In genomic region chr3:156870922-156871257, GRCm38 (mm10) we compare ENCODE assay signal across 20 mouse cellular contexts.
DNase-seq lines count a peak whose midpoint lies in the region; ATAC-seq and TF ChIP-seq lines count a peak whose summit lies in the region.
"Had no signal": no experiment of that assay in that cellular context is flagged by ENCODE, and none has a peak within 500 bp of the region (broad histone marks: within the 10 kb centered on the region; RNA-seq: fewer than 3 reads in every experiment).

No protein-coding gene starts in this region.

- no peak overlapping the region for H3K27ac ChIP-seq in forebrain, embryonic 11.5 days (ENCODE audit: low read depth, low read length)
- H3K27ac ChIP-seq in forebrain, embryonic 10.5 days: no peak overlapping the region
- no peak overlapping the region for H3K27ac ChIP-seq in forebrain, embryonic 16.5 days (ENCODE audit: low read length)
- no peak overlapping the region for H3K27ac ChIP-seq in hindbrain, postnatal 0 days

- H3K4me3 ChIP-seq in forebrain, embryonic 11.5 days (ENCODE audit: low read depth, low read length): no peak overlapping the region
- no peak overlapping the region for H3K4me3 ChIP-seq in forebrain, embryonic 10.5 days
- no peak overlapping the region for H3K4me3 ChIP-seq in forebrain, embryonic 16.5 days (replicated peaks; ENCODE audit: low read length)
- H3K4me3 ChIP-seq in hindbrain, postnatal 0 days (ENCODE audit: low read length): no peak overlapping the region
- H3K4me3 ChIP-seq: heart, embryonic 12.5 days had no signal

- H3K4me1 ChIP-seq in forebrain, embryonic 11.5 days (replicated peaks; ENCODE audit: control insufficient read depth, insufficient read depth, low read length): no peaks in the 10 kb centered on the region; the same call in 1 of the 2 replicates
- peaks cover 19% of the 10 kb centered on the region for H3K4me1 ChIP-seq in forebrain, embryonic 10.5 days
- H3K4me1 ChIP-seq in forebrain, embryonic 16.5 days (replicated peaks; ENCODE audit: control insufficient read depth, insufficient read depth, low read length): peaks cover 11% of the 10 kb centered on the region
- no peaks in the 10 kb centered on the region for H3K4me1 ChIP-seq in hindbrain, postnatal 0 days (ENCODE audit: insufficient read depth, low read length)

- no peaks in the 10 kb centered on the region for H3K27me3 ChIP-seq in forebrain, embryonic 11.5 days (ENCODE audit: control insufficient read depth, insufficient read depth, low read length)
- H3K27me3 ChIP-seq in forebrain, embryonic 10.5 days (ENCODE audit: poor library complexity, severe bottlenecking): no peaks in the 10 kb centered on the region
- H3K27me3 ChIP-seq in forebrain, embryonic 16.5 days (replicated peaks; ENCODE audit: control insufficient read depth, insufficient read depth, low read length): no peaks in the 10 kb centered on the region
- H3K27me3 ChIP-seq in hindbrain, postnatal 0 days (ENCODE audit: insufficient read depth, low read length): no peaks in the 10 kb centered on the region
- H3K27me3 ChIP-seq: heart, embryonic 12.5 days had no signal

- H3K9me3 ChIP-seq in forebrain, embryonic 11.5 days (ENCODE audit: control insufficient read depth, low read length): no peaks in the 10 kb centered on the region
- H3K9me3 ChIP-seq in forebrain, embryonic 10.5 days: no peaks in the 10 kb centered on the region
- no peaks in the 10 kb centered on the region for H3K9me3 ChIP-seq in forebrain, embryonic 16.5 days (ENCODE audit: control insufficient read depth, low read length)
- no peaks in the 10 kb centered on the region for H3K9me3 ChIP-seq in hindbrain, postnatal 0 days (ENCODE audit: low read length)
- H3K9me3 ChIP-seq: heart, embryonic 12.5 days had no signal

- TF ChIP-seq CTCF in hindbrain, postnatal 0 days (IDR thresholded peaks at IDR 0.05; ENCODE audit: low read depth): no peak

- H3K4me2 ChIP-seq in forebrain, embryonic 11.5 days (ENCODE audit: low read depth, low read length, severe bottlenecking): no peak overlapping the region
- H3K4me2 ChIP-seq in forebrain, embryonic 16.5 days (ENCODE audit: low read length): no peak overlapping the region
- H3K4me2 ChIP-seq in hindbrain, postnatal 0 days (ENCODE audit: low read depth, low read length): no peak overlapping the region
- H3K4me2 ChIP-seq: heart, embryonic 12.5 days; liver, embryonic 11.5 days had no signal

- ATAC-seq in forebrain, embryonic 11.5 days (replicated peaks; ENCODE audit: low FRiP score): peak; percentile 79
- ATAC-seq in forebrain, embryonic 16.5 days: peak; percentile 74
- ATAC-seq in hindbrain, postnatal 0 days: no peak

- no peak for DNase-seq in forebrain, embryonic 11.5 days (ENCODE audit: low spot score)
- DNase-seq in forebrain, embryonic 10.5 days (ENCODE audit: extremely low spot score, low spot score): no peak
- peak; percentile 85 for DNase-seq in Muller cell, postnatal 12 days (ENCODE audit: inconsistent ontology term)
- peak; percentile 14 for DNase-seq in hindbrain, postnatal 0 days (ENCODE audit: low spot score)
- DNase-seq in heart, adult 18-20 months: no peak
- no peak for DNase-seq in adrenal gland, postnatal 4 days (ENCODE audit: low spot score in 2 of 2)
- no peak for DNase-seq in ovary, postnatal 36 days (ENCODE audit: low spot score)
- DNase-seq: adrenal gland, postnatal 25 days; cerebellum, adult 11-12 months; cerebellum, postnatal 14 days; embryo, embryonic 11 days; kidney, adult 8-10 months; kidney, postnatal 4 days; lung, adult 18-20 months; right cerebral cortex, adult 18-20 months; thymus, adult 18-20 months had no signal

- 33% methylated on average over 2 of the region's 2 CpGs for WGBS in forebrain, embryonic 11.5 days
- WGBS in forebrain, embryonic 10.5 days: 54% methylated on average over 2 of the region's 2 CpGs
- 5% methylated on average over 2 of the region's 2 CpGs for WGBS in forebrain, embryonic 16.5 days
- WGBS in hindbrain, postnatal 0 days: 9% methylated on average over 2 of the region's 2 CpGs

- H3K9ac ChIP-seq in forebrain, embryonic 11.5 days (ENCODE audit: low read length): no peak overlapping the region
- no peak overlapping the region for H3K9ac ChIP-seq in forebrain, embryonic 16.5 days (replicated peaks; ENCODE audit: low read depth, low read length)
- H3K9ac ChIP-seq in hindbrain, postnatal 0 days (replicated peaks; ENCODE audit: low read length): no peak overlapping the region
- H3K9ac ChIP-seq: heart, embryonic 12.5 days had no signal

- H3K36me3 ChIP-seq in forebrain, embryonic 11.5 days (ENCODE audit: control insufficient read depth, insufficient read depth, low read length): no peaks in the 10 kb centered on the region
- no peaks in the 10 kb centered on the region for H3K36me3 ChIP-seq in forebrain, embryonic 10.5 days (replicated peaks)
- H3K36me3 ChIP-seq in forebrain, embryonic 16.5 days (ENCODE audit: control insufficient read depth, insufficient read depth): no peaks in the 10 kb centered on the region
- H3K36me3 ChIP-seq in hindbrain, postnatal 0 days (ENCODE audit: insufficient read depth, low read length): no peaks in the 10 kb centered on the region
- H3K36me3 ChIP-seq: G1E; heart, embryonic 12.5 days had no signal

Comparison
In these comparisons a context has a peak if more than half of its experiments do, and no peak if none do; other contexts are left out.
1. DNase-seq: peak in Muller cell, postnatal 12 days (single experiment) and hindbrain, postnatal 0 days (single experiment); none in forebrain, embryonic 11.5 days (single experiment), forebrain, embryonic 10.5 days (single experiment), heart, adult 18-20 months (0 of 2), adrenal gland, postnatal 4 days (0 of 2) and ovary, postnatal 36 days (single experiment).